Mouse (Mus musculus) neural tube, embryonic 14.5 days (tissue): ENCODE measurements at regions not wholly inside any gene's neighbourhood (a gene's known extent, or its start where the extent isn't known, plus 50 kb on each side); places are given as distances from the start of the nearest gene placed in this dataset.

ENCODE experiments used
- ATAC-seq: fragments of 200-750 bp; cut with Nextera tagmentation; 2 replicates; pipeline ENCODE4 v1.8.0; 2017; ENCODE audit warnings: low read depth, mild to moderate bottlenecking, moderate TSS enrichment, moderate library complexity
- H3K27ac ChIP-seq: fragments of 300-500 bp; sonication (generic); 2 replicates; pipeline ENCODE4 v1.5.1; 2014; ENCODE audit warnings: low read depth, mild to moderate bottlenecking, control low read depth, low read length, moderate library complexity, mixed read lengths
- H3K27me3 ChIP-seq: fragments of 300-500 bp; sonication (generic); 2 replicates; pipeline ENCODE4 v1.6.1; 2014; ENCODE audit warnings: low read length; ENCODE audit not compliant: control insufficient read depth, insufficient read depth
- H3K36me3 ChIP-seq: fragments of 300-500 bp; sonication (generic); 2 replicates; pipeline ENCODE4 v1.6.1; 2014; ENCODE audit warnings: low read length, mixed read lengths; ENCODE audit not compliant: control insufficient read depth, insufficient read depth
- H3K4me1 ChIP-seq: fragments of 300-500 bp; sonication (generic); 2 replicates; pipeline ENCODE4 v1.6.1; 2014; ENCODE audit warnings: low read length; ENCODE audit not compliant: control insufficient read depth, insufficient read depth
- H3K4me2 ChIP-seq: fragments of 300-500 bp; sonication (generic); 2 replicates; pipeline ENCODE4 v1.6.1; 2014; ENCODE audit warnings: mild to moderate bottlenecking, low read depth, low read length, control low read depth
- H3K4me3 ChIP-seq: fragments of 300-500 bp; sonication (generic); 2 replicates; pipeline ENCODE4 v1.5.1; 2014; ENCODE audit warnings: low read depth, low read length, control low read depth, mixed read lengths
- H3K9ac ChIP-seq: fragments of 300-500 bp; sonication (generic); replicated peaks from 2 replicates; pipeline ENCODE4 v1.6.1; 2014; ENCODE audit warnings: low read depth, mild to moderate bottlenecking, control low read depth, low read length, mixed read lengths
- H3K9me3 ChIP-seq: fragments of 300-500 bp; sonication (generic); 2 replicates; pipeline ENCODE4 v1.6.1; 2016; ENCODE audit warnings: low read length; ENCODE audit not compliant: control insufficient read depth
- WGBS: fragments of 180-500 bp; shearing (Covaris S2); extraction: QIAGEN DNeasy Blood & Tissue Kit; methylation state at CpG from one replicate; pipeline ENCODE4 v1.1.7; 2014; 5-methylcytosine and 5-hydroxymethylcytosine counted together

GRCm38 (mm10) chr4:75884371-75884770, 606.3 kb upstream of the Dmac1 start:
- H3K4me2 ChIP-seq = no peak overlapping the region
- H3K4me1 ChIP-seq = no peaks in the 10 kb centered on the region
- no peak for ATAC-seq
- H3K27me3 ChIP-seq = no peaks in the 10 kb centered on the region
- no peak overlapping the region for H3K27ac ChIP-seq
- H3K4me3 ChIP-seq = no peak overlapping the region
- no peak overlapping the region for H3K9ac ChIP-seq
- 96% methylated on average over 4 of the region's 4 CpGs for WGBS
- no peaks in the 10 kb centered on the region for H3K36me3 ChIP-seq
- H3K9me3 ChIP-seq = no peaks in the 10 kb centered on the region

GRCm38 (mm10) chr4:75869771-75870170, 591.7 kb upstream of the Dmac1 start:
- Histone ChIP-seq H3K4me2 (no peak overlapping the region), H3K9ac (no peak overlapping the region), H3K36me3 (no peaks in the 10 kb centered on the region), H3K4me3 (no peak overlapping the region), H3K27me3 (no peaks in the 10 kb centered on the region), H3K27ac (no peak overlapping the region), H3K9me3 (no peaks in the 10 kb centered on the region), H3K4me1 (no peaks in the 10 kb centered on the region)
- 88% methylated on average over 1 of the region's 1 CpGs for WGBS
- ATAC-seq = no peak

GRCm38 (mm10) chr4:75861076-75861475, 583.0 kb upstream of the Dmac1 start:
- Histone ChIP-seq H3K4me1 (peaks cover 7% of the 10 kb centered on the region; the same call in 1 of the 2 replicates), H3K36me3 (no peaks in the 10 kb centered on the region), H3K9me3 (no peaks in the 10 kb centered on the region), H3K27ac (no peak overlapping the region), H3K27me3 (no peaks in the 10 kb centered on the region), H3K9ac (no peak overlapping the region), H3K4me2 (no peak overlapping the region), H3K4me3 (no peak overlapping the region)
- 85% methylated on average over 2 of the region's 2 CpGs for WGBS
- ATAC-seq = no peak

GRCm38 (mm10) chr4:75857769-75858408, 579.8 kb upstream of the Dmac1 start:
- peak; percentile 54; the same call in 1 of the 2 replicates for ATAC-seq
- Histone ChIP-seq H3K27me3 (no peaks in the 10 kb centered on the region), H3K36me3 (no peaks in the 10 kb centered on the region), H3K4me1 (peaks cover 8% of the 10 kb centered on the region; the same call in 1 of the 2 replicates), H3K9ac (no peak overlapping the region), H3K9me3 (no peaks in the 10 kb centered on the region), H3K27ac (no peak overlapping the region), H3K4me3 (no peak overlapping the region), H3K4me2 (no peak overlapping the region)
- 34% methylated on average over 2 of the region's 2 CpGs for WGBS

- H3K4me1 ChIP-seq = peaks cover 8% of the 10 kb centered on the region; the same call in 1 of the 2 replicates
- WGBS = 5% methylated on average over 6 of the region's 6 CpGs
- H3K4me2 ChIP-seq = no peak overlapping the region
- H3K36me3 ChIP-seq = no peaks in the 10 kb centered on the region
- H3K27ac ChIP-seq = no peak overlapping the region
- no peak overlapping the region for H3K9ac ChIP-seq
- peak; percentile 83 for ATAC-seq
- no peaks in the 10 kb centered on the region for H3K9me3 ChIP-seq
- no peaks in the 10 kb centered on the region for H3K27me3 ChIP-seq
- H3K4me3 ChIP-seq = no peak overlapping the region
Measured at GRCm38 (mm10) chr4:75855688-75856296, 577.7 kb upstream of the Dmac1 start.

- no peaks in the 10 kb centered on the region for H3K9me3 ChIP-seq
- no peak overlapping the region for H3K27ac ChIP-seq
- no peaks in the 10 kb centered on the region for H3K36me3 ChIP-seq
- no peaks in the 10 kb centered on the region for H3K4me1 ChIP-seq
- H3K4me3 ChIP-seq = no peak overlapping the region
- H3K4me2 ChIP-seq = no peak overlapping the region
- WGBS = 52% methylated on average over 2 of the region's 2 CpGs
- no peaks in the 10 kb centered on the region for H3K27me3 ChIP-seq
- H3K9ac ChIP-seq = no peak overlapping the region
- ATAC-seq = no peak
Measured at GRCm38 (mm10) chr4:75850343-75850742, 572.2 kb upstream of the Dmac1 start.

GRCm38 (mm10) chr4:75847675-75848385, 569.7 kb upstream of the Dmac1 start:
- H3K4me2 ChIP-seq = no peak overlapping the region
- H3K27ac ChIP-seq = no peak overlapping the region
- H3K36me3 ChIP-seq = no peaks in the 10 kb centered on the region
- no peaks in the 10 kb centered on the region for H3K9me3 ChIP-seq
- no peaks in the 10 kb centered on the region for H3K27me3 ChIP-seq
- no peak overlapping the region for H3K4me3 ChIP-seq
- 93% methylated on average over 6 of the region's 6 CpGs for WGBS
- ATAC-seq = no peak
- H3K9ac ChIP-seq = no peak overlapping the region
- no peaks in the 10 kb centered on the region for H3K4me1 ChIP-seq

GRCm38 (mm10) chr4:75845021-75845420, 566.9 kb upstream of the Dmac1 start:
- no peaks in the 10 kb centered on the region for H3K27me3 ChIP-seq
- no peak overlapping the region for H3K9ac ChIP-seq
- no peak for ATAC-seq
- WGBS = 89% methylated on average over 3 of the region's 3 CpGs
- H3K9me3 ChIP-seq = no peaks in the 10 kb centered on the region
- H3K4me2 ChIP-seq = no peak overlapping the region
- H3K4me3 ChIP-seq = no peak overlapping the region
- no peak overlapping the region for H3K27ac ChIP-seq
- no peaks in the 10 kb centered on the region for H3K4me1 ChIP-seq
- H3K36me3 ChIP-seq = no peaks in the 10 kb centered on the region

GRCm38 (mm10) chr4:75838619-75839018, 560.5 kb upstream of the Dmac1 start:
- H3K4me2 ChIP-seq = no peak overlapping the region
- H3K4me3 ChIP-seq = no peak overlapping the region
- no peaks in the 10 kb centered on the region for H3K27me3 ChIP-seq
- no peak for ATAC-seq
- no peaks in the 10 kb centered on the region for H3K4me1 ChIP-seq
- 63% methylated on average over 4 of the region's 4 CpGs for WGBS
- no peak overlapping the region for H3K27ac ChIP-seq
- H3K36me3 ChIP-seq = no peaks in the 10 kb centered on the region
- H3K9me3 ChIP-seq = no peaks in the 10 kb centered on the region
- H3K9ac ChIP-seq = no peak overlapping the region
